In genomic region chr7:140190435-140190834, GRCm38 (mm10) we compare ENCODE assay signal across 39 mouse cellular contexts. TPM values are rescaled to one million over a fixed set of nuclear protein-coding genes. Genes with fewer than 3 reads are reported as not detected.
"Had no signal": no experiment of that assay in that cellular context is flagged by ENCODE, and none has a peak within 500 bp of the region (broad histone marks: within the 10 kb centered on the region; RNA-seq: fewer than 3 reads in every experiment).

No protein-coding gene starts in this region.

- DNase-seq: cerebellum, adult 18-20 months; cerebellum, adult 2 months; cerebellum, adult 8-10 months; cerebellum, adult 9-10 months; cerebellum, adult 9-11 months; cerebellum, postnatal 10 days; cerebellum, postnatal 14 days; cerebellum, postnatal 25 days; cerebellum, postnatal 36 days; embryo, embryonic 11 days; forebrain, postnatal 0 days; gastrocnemius, adult 2 months; gastrocnemius, postnatal 10 days; gastrocnemius, postnatal 14 days; gastrocnemius, postnatal 25 days; gastrocnemius, postnatal 36 days; heart, adult 18-20 months had no signal

- H3K4me2 ChIP-seq: embryonic facial prominence, embryonic 12.5 days; embryonic facial prominence, embryonic 13.5 days; embryonic facial prominence, embryonic 15.5 days; forebrain, embryonic 12.5 days; forebrain, embryonic 13.5 days; forebrain, embryonic 15.5 days had no signal

- H3K4me3 ChIP-seq: embryonic facial prominence, embryonic 10.5 days; embryonic facial prominence, embryonic 12.5 days; embryonic facial prominence, embryonic 13.5 days; embryonic facial prominence, embryonic 15.5 days; erythroblast, embryonic 14.5 days; forebrain, embryonic 10.5 days; forebrain, embryonic 12.5 days; forebrain, embryonic 13.5 days; forebrain, embryonic 15.5 days; gastrocnemius, adult 2 months had no signal

- H3K36me3 ChIP-seq: embryonic facial prominence, embryonic 10.5 days; embryonic facial prominence, embryonic 12.5 days; embryonic facial prominence, embryonic 13.5 days; embryonic facial prominence, embryonic 15.5 days; forebrain, embryonic 10.5 days; forebrain, embryonic 12.5 days; forebrain, embryonic 15.5 days had no signal

- H3K27ac ChIP-seq: embryonic facial prominence, embryonic 10.5 days; embryonic facial prominence, embryonic 12.5 days; embryonic facial prominence, embryonic 13.5 days; embryonic facial prominence, embryonic 15.5 days; forebrain, embryonic 10.5 days; forebrain, embryonic 12.5 days; forebrain, embryonic 13.5 days; forebrain, embryonic 15.5 days; gastrocnemius, adult 2 months had no signal

- H3K9ac ChIP-seq: embryonic facial prominence, embryonic 12.5 days; embryonic facial prominence, embryonic 13.5 days; embryonic facial prominence, embryonic 15.5 days; forebrain, embryonic 12.5 days; forebrain, embryonic 13.5 days; forebrain, embryonic 15.5 days; forebrain, postnatal 0 days had no signal

- H3K4me1 ChIP-seq: embryonic facial prominence, embryonic 10.5 days; embryonic facial prominence, embryonic 12.5 days; embryonic facial prominence, embryonic 13.5 days; embryonic facial prominence, embryonic 15.5 days; forebrain, embryonic 10.5 days; forebrain, embryonic 12.5 days; forebrain, embryonic 13.5 days; forebrain, embryonic 15.5 days had no signal

- H3K9me3 ChIP-seq: embryonic facial prominence, embryonic 10.5 days; embryonic facial prominence, embryonic 12.5 days; embryonic facial prominence, embryonic 13.5 days; embryonic facial prominence, embryonic 15.5 days; forebrain, embryonic 10.5 days; forebrain, embryonic 12.5 days; forebrain, embryonic 13.5 days; forebrain, embryonic 15.5 days had no signal

- H3K27me3 ChIP-seq: embryonic facial prominence, embryonic 12.5 days; embryonic facial prominence, embryonic 13.5 days; embryonic facial prominence, embryonic 15.5 days; forebrain, embryonic 12.5 days; forebrain, embryonic 15.5 days had no signal

- ATAC-seq: forebrain, embryonic 13.5 days; forebrain, embryonic 14.5 days; forebrain, embryonic 15.5 days; forebrain, embryonic 16.5 days; forebrain, postnatal 0 days had no signal

RNA-seq across cellular contexts. Expression of gene Olfr524, which starts 15.3 kb away (rescaled TPM):
- total RNA-seq: common myeloid progenitor, adult 5-6 weeks; forebrain, postnatal 0 days; gastrocnemius, adult 18-20 months; gastrocnemius, adult 2 months; gastrocnemius, adult 8-10 months; gastrocnemius, postnatal 10 days; gastrocnemius, postnatal 14 days; gastrocnemius, postnatal 25 days; gastrocnemius, postnatal 36 days; gastrocnemius, postnatal 4 days; granulocyte monocyte progenitor cell, adult 5-6 weeks; heart, adult 18-20 months had no signal
- polyA plus RNA-seq: cerebellum, adult 2 months; cortical plate, adult 2 months; embryonic facial prominence, embryonic 10.5 days; embryonic facial prominence, embryonic 11.5 days; embryonic facial prominence, embryonic 12.5 days; embryonic facial prominence, embryonic 13.5 days; embryonic facial prominence, embryonic 14.5 days; embryonic facial prominence, embryonic 15.5 days; erythroblast, embryonic 14.5 days; forebrain, embryonic 10.5 days; forebrain, embryonic 11.5 days; forebrain, embryonic 12.5 days; forebrain, embryonic 13.5 days; forebrain, embryonic 14.5 days; forebrain, embryonic 15.5 days; forebrain, embryonic 16.5 days; forebrain, postnatal 0 days; frontal cortex, adult 2 months; gonadal fat pad, adult 2 months had no signal

RNA-seq across cellular contexts. Expression of gene Olfr523, which starts 17.4 kb away (rescaled TPM):
- total RNA-seq: common myeloid progenitor, adult 5-6 weeks; forebrain, postnatal 0 days; gastrocnemius, adult 18-20 months; gastrocnemius, adult 2 months; gastrocnemius, adult 8-10 months; gastrocnemius, postnatal 10 days; gastrocnemius, postnatal 14 days; gastrocnemius, postnatal 25 days; gastrocnemius, postnatal 36 days; gastrocnemius, postnatal 4 days; granulocyte monocyte progenitor cell, adult 5-6 weeks; heart, adult 18-20 months had no signal
- polyA plus RNA-seq: cortical plate, adult 2 months; embryonic facial prominence, embryonic 10.5 days; embryonic facial prominence, embryonic 11.5 days; embryonic facial prominence, embryonic 12.5 days; embryonic facial prominence, embryonic 13.5 days; erythroblast, embryonic 14.5 days; forebrain, embryonic 10.5 days; forebrain, embryonic 11.5 days; forebrain, embryonic 13.5 days; forebrain, embryonic 14.5 days; forebrain, embryonic 15.5 days; forebrain, embryonic 16.5 days; forebrain, postnatal 0 days; gonadal fat pad, adult 2 months had no signal

RNA-seq across cellular contexts. Expression of gene Olfr522, which starts 25.9 kb away (rescaled TPM):
- total RNA-seq: common myeloid progenitor, adult 5-6 weeks; forebrain, postnatal 0 days; gastrocnemius, adult 18-20 months; gastrocnemius, adult 2 months; gastrocnemius, adult 8-10 months; gastrocnemius, postnatal 10 days; gastrocnemius, postnatal 14 days; gastrocnemius, postnatal 25 days; gastrocnemius, postnatal 36 days; gastrocnemius, postnatal 4 days; granulocyte monocyte progenitor cell, adult 5-6 weeks; heart, adult 18-20 months had no signal
- polyA plus RNA-seq: cerebellum, adult 2 months; cortical plate, adult 2 months; embryonic facial prominence, embryonic 10.5 days; embryonic facial prominence, embryonic 11.5 days; embryonic facial prominence, embryonic 12.5 days; embryonic facial prominence, embryonic 13.5 days; embryonic facial prominence, embryonic 14.5 days; erythroblast, embryonic 14.5 days; forebrain, embryonic 10.5 days; forebrain, embryonic 11.5 days; forebrain, embryonic 12.5 days; forebrain, embryonic 13.5 days; forebrain, embryonic 14.5 days; forebrain, embryonic 15.5 days; forebrain, embryonic 16.5 days; forebrain, postnatal 0 days; frontal cortex, adult 2 months; gonadal fat pad, adult 2 months had no signal

RNA-seq across cellular contexts. Expression of gene Cd163l1, which starts 27.6 kb away (rescaled TPM):
- total RNA-seq: common myeloid progenitor, adult 5-6 weeks; forebrain, postnatal 0 days; gastrocnemius, adult 18-20 months; gastrocnemius, adult 2 months; gastrocnemius, adult 8-10 months; gastrocnemius, postnatal 10 days; gastrocnemius, postnatal 14 days; gastrocnemius, postnatal 25 days; gastrocnemius, postnatal 36 days; granulocyte monocyte progenitor cell, adult 5-6 weeks had no signal
- polyA plus RNA-seq: embryonic facial prominence, embryonic 10.5 days; embryonic facial prominence, embryonic 11.5 days; embryonic facial prominence, embryonic 12.5 days; embryonic facial prominence, embryonic 13.5 days; erythroblast, embryonic 14.5 days; forebrain, embryonic 10.5 days; forebrain, embryonic 13.5 days; forebrain, embryonic 14.5 days; forebrain, embryonic 15.5 days; forebrain, embryonic 16.5 days; forebrain, postnatal 0 days had no signal

RNA-seq across cellular contexts. Expression of gene Sprn, which starts 35.8 kb away (rescaled TPM):
- total RNA-seq: common myeloid progenitor, adult 5-6 weeks; granulocyte monocyte progenitor cell, adult 5-6 weeks had no signal
- polyA plus RNA-seq: erythroblast, embryonic 14.5 days had no signal
